Mouse (Mus musculus) liver, postnatal 0 days (tissue): ENCODE measurements around the gene 1500009C09Rik. TPM values are rescaled to one million over a fixed set of nuclear protein-coding genes. Genes with fewer than 3 reads are reported as not detected.

Source experiments
- ATAC-seq: fragments of 200-750 bp; cut with Nextera tagmentation; 2 replicates; pipeline ENCODE4 v1.8.0; 2017; ENCODE audit warnings: mild to moderate bottlenecking, moderate library complexity
- DNase-seq: peaks from one replicate; pipeline ENCODE4 v3.0.0-alpha.2; 2016
- H3K27ac ChIP-seq: fragments of 300-500 bp; sonication (generic); 2 replicates; pipeline ENCODE4 v1.5.1; 2014; ENCODE audit warnings: antibody characterized with exemption, moderate library complexity, mild to moderate bottlenecking, low read depth
- H3K27me3 ChIP-seq: fragments of 300-500 bp; sonication (generic); 2 replicates; pipeline ENCODE4 v1.6.1; 2014; ENCODE audit warnings: low read length, control low read depth, mixed read lengths; ENCODE audit not compliant: insufficient read depth
- H3K36me3 ChIP-seq: fragments of 300-500 bp; sonication (generic); replicated peaks from 2 replicates; pipeline ENCODE4 v1.6.1; 2014; ENCODE audit warnings: mild to moderate bottlenecking, control low read depth, low read length, moderate library complexity, mixed read lengths; ENCODE audit not compliant: insufficient read depth
- H3K4me1 ChIP-seq: fragments of 300-500 bp; sonication (generic); 2 replicates; pipeline ENCODE4 v1.6.1; 2014; ENCODE audit warnings: antibody characterized with exemption, mild to moderate bottlenecking, control low read depth; ENCODE audit not compliant: insufficient read depth
- H3K4me2 ChIP-seq: fragments of 300-500 bp; sonication (generic); 2 replicates; pipeline ENCODE4 v1.6.1; 2014; ENCODE audit warnings: low read depth, mild to moderate bottlenecking, low read length, moderate library complexity, mixed read lengths
- H3K4me3 ChIP-seq: fragments of 300-500 bp; sonication (generic); 2 replicates; pipeline ENCODE4 v1.5.1; 2014; ENCODE audit warnings: low read depth, low read length
- H3K9ac ChIP-seq: fragments of 300-500 bp; sonication (generic); replicated peaks from 2 replicates; pipeline ENCODE4 v1.6.1; 2014; ENCODE audit warnings: mild to moderate bottlenecking, moderate library complexity
- H3K9me3 ChIP-seq: fragments of 300-500 bp; sonication (generic); 2 replicates; pipeline ENCODE4 v1.6.1; 2016; ENCODE audit warnings: mild to moderate bottlenecking, control low read depth, low read length, mixed read lengths
- CTCF ChIP-seq: sonication (generic); IDR thresholded peaks from 2 replicates; pipeline ENCODE4 v1.5.1; 2016; ENCODE audit warnings: antibody characterized with exemption, low read depth
- EP300 ChIP-seq: IDR thresholded peaks from 2 replicates; pipeline ENCODE4 v1.6.1; 2016; ENCODE audit warnings: antibody characterized with exemption, low read depth, mild to moderate bottlenecking
- WGBS: fragments of 180-500 bp; shearing (Covaris S2); extraction: QIAGEN DNeasy Blood & Tissue Kit; methylation state at CpG from one replicate; pipeline ENCODE4 v1.1.7; 2014; ENCODE audit not compliant: insufficient replicate concordance; 5-methylcytosine and 5-hydroxymethylcytosine counted together
- polyA plus RNA-seq: library from polyadenylated mRNA; unstranded; fragments of >200 nt; fragmentation: Nextera tagmentation; extraction: Ambion mirVana; gene quantifications from 2 replicates; pipeline ENCODE4 v1.2.1, GENCODE M21; 2015

The 1500009C09Rik gene
- polyA plus RNA-seq, 1 experiment from 2014 or later: not detected

GRCm38 (mm10) chr15:82277591-82277990 is 25.4 kb downstream of the 1500009C09Rik start:
- ATAC-seq (no peak), DNase-seq (no peak)
- Histone ChIP-seq H3K9me3 (no peaks in the 10 kb centered on the region), H3K27me3 (peaks cover 42% of the 10 kb centered on the region), H3K4me1 (peaks cover 8% of the 10 kb centered on the region), H3K4me3 (no peak overlapping the region), H3K4me2 (no peak overlapping the region), H3K9ac (no peak overlapping the region), H3K27ac (no peak overlapping the region), H3K36me3 (no peaks in the 10 kb centered on the region)
- TF ChIP-seq CTCF (no peak), EP300 (no peak)
- WGBS: 38% methylated on average over 5 of the region's 5 CpGs

GRCm38 (mm10) chr15:82280638-82281037 is 28.4 kb downstream of the 1500009C09Rik start:
- TF ChIP-seq CTCF (no peak), EP300 (no peak)
- no peak overlapping the region for H3K4me2 ChIP-seq
- H3K36me3 ChIP-seq: no peaks in the 10 kb centered on the region
- H3K4me3 ChIP-seq: no peak overlapping the region
- no peaks in the 10 kb centered on the region; the same call in 1 of the 2 replicates for H3K4me1 ChIP-seq
- no peak for DNase-seq
- ATAC-seq: no peak
- H3K9ac ChIP-seq: no peak overlapping the region
- H3K27ac ChIP-seq: no peak overlapping the region
- WGBS: 73% methylated on average over 4 of the region's 4 CpGs
- peaks cover 21% of the 10 kb centered on the region for H3K27me3 ChIP-seq
- no peaks in the 10 kb centered on the region for H3K9me3 ChIP-seq

- no peaks in the 10 kb centered on the region for H3K36me3 ChIP-seq
- TF ChIP-seq EP300: no peak
- no peak for TF ChIP-seq CTCF
- DNase-seq (no peak), ATAC-seq (no peak)
- 46% methylated on average over 12 of the region's 12 CpGs for WGBS
- H3K4me3 ChIP-seq: no peak overlapping the region
- H3K4me2 ChIP-seq: no peak overlapping the region
- H3K4me1 ChIP-seq: no peaks in the 10 kb centered on the region
- H3K9ac ChIP-seq: no peak overlapping the region
- no peaks in the 10 kb centered on the region for H3K9me3 ChIP-seq
- H3K27ac ChIP-seq: no peak overlapping the region
- H3K27me3 ChIP-seq: no peaks in the 10 kb centered on the region
These were observed 34.0 kb downstream of the 1500009C09Rik start for GRCm38 (mm10) chr15:82286157-82286556.

GRCm38 (mm10) chr15:82290252-82290651 is 38.1 kb downstream of the 1500009C09Rik start:
- no peak for ATAC-seq
- 79% methylated on average over 7 of the region's 7 CpGs for WGBS

GRCm38 (mm10) chr15:82292851-82293250 is 40.7 kb downstream of the 1500009C09Rik start:
- ATAC-seq (no peak), DNase-seq (no peak)
- H3K4me2 ChIP-seq: no peak overlapping the region
- 0 out of 2 replicates have a peak, but pooled peaks cover 4% of the 10 kb centered on the region for H3K27me3 ChIP-seq
- no peak overlapping the region for H3K4me3 ChIP-seq
- no peak overlapping the region for H3K9ac ChIP-seq
- no peaks in the 10 kb centered on the region for H3K9me3 ChIP-seq
- no peaks in the 10 kb centered on the region for H3K36me3 ChIP-seq
- no peak overlapping the region for H3K27ac ChIP-seq
- H3K4me1 ChIP-seq: no peaks in the 10 kb centered on the region
- TF ChIP-seq CTCF: no peak
- TF ChIP-seq EP300: no peak
- 40% methylated on average over 5 of the region's 5 CpGs for WGBS

More at GRCm38 (mm10) chr15:82290252-82290651, 38.1 kb downstream of the 1500009C09Rik start:
- Histone ChIP-seq H3K4me2 (no peak overlapping the region), H3K9me3 (no peaks in the 10 kb centered on the region), H3K4me3 (no peak overlapping the region), H3K4me1 (no peaks in the 10 kb centered on the region), H3K9ac (no peak overlapping the region), H3K27me3 (0 out of 2 replicates have a peak, but pooled peaks cover 4% of the 10 kb centered on the region), H3K36me3 (no peaks in the 10 kb centered on the region), H3K27ac (no peak overlapping the region)
- no peak for DNase-seq
- no peak for TF ChIP-seq CTCF
- no peak for TF ChIP-seq EP300

GRCm38 (mm10) chr15:82293271-82293711 is 41.1 kb downstream of the 1500009C09Rik start:
- TF ChIP-seq EP300: no peak
- TF ChIP-seq CTCF: no peak
- no peak overlapping the region for H3K4me2 ChIP-seq
- H3K4me3 ChIP-seq: no peak overlapping the region
- no peak overlapping the region for H3K9ac ChIP-seq
- ATAC-seq (no peak), DNase-seq (no peak)
- H3K36me3 ChIP-seq: no peaks in the 10 kb centered on the region
- 0 out of 2 replicates have a peak, but pooled peaks cover 4% of the 10 kb centered on the region for H3K27me3 ChIP-seq
- H3K9me3 ChIP-seq: no peaks in the 10 kb centered on the region
- no peak overlapping the region for H3K27ac ChIP-seq
- WGBS: 28% methylated on average over 7 of the region's 7 CpGs
- no peaks in the 10 kb centered on the region for H3K4me1 ChIP-seq
